Mouse (Mus musculus) forebrain, postnatal 0 days (tissue): ENCODE data around the gene Nuak1. TPM values are rescaled to one million over a fixed set of nuclear protein-coding genes. Genes with fewer than 3 reads are reported as not detected.

ENCODE experiments used
- ATAC-seq: fragments of 200-750 bp; cut with Nextera tagmentation; 2 replicates; pipeline ENCODE4 v1.8.0; 2017; ENCODE audit warnings: mild to moderate bottlenecking, moderate library complexity
- DNase-seq: peaks from one replicate; pipeline ENCODE4 v3.0.0-alpha.2; 2015
- H3K27ac ChIP-seq: fragments of 300-500 bp; sonication (generic); 2 replicates; pipeline ENCODE4 v1.5.1; 2014; ENCODE audit warnings: low read depth, mild to moderate bottlenecking, antibody characterized with exemption, low read length, moderate library complexity, mixed read lengths
- H3K27me3 ChIP-seq: fragments of 300-500 bp; sonication (generic); 2 replicates; pipeline ENCODE4 v1.6.1; 2014; ENCODE audit warnings: mild to moderate bottlenecking, low read length, mixed read lengths; ENCODE audit not compliant: insufficient read depth
- H3K36me3 ChIP-seq: fragments of 300-500 bp; sonication (generic); 2 replicates; pipeline ENCODE4 v1.6.1; 2014; ENCODE audit warnings: mild to moderate bottlenecking, moderate library complexity; ENCODE audit not compliant: insufficient read depth
- H3K4me1 ChIP-seq: fragments of 300-500 bp; sonication (generic); 2 replicates; pipeline ENCODE4 v1.6.1; 2014; ENCODE audit warnings: antibody characterized with exemption; ENCODE audit not compliant: insufficient read depth
- H3K4me2 ChIP-seq: fragments of 300-500 bp; sonication (generic); 2 replicates; pipeline ENCODE4 v1.6.1; 2014; ENCODE audit warnings: low read depth, mild to moderate bottlenecking, moderate library complexity
- H3K4me3 ChIP-seq: fragments of 300-500 bp; sonication (generic); 2 replicates; pipeline ENCODE4 v1.5.1; 2014; ENCODE audit warnings: low read depth, low read length, mixed read lengths
- H3K9ac ChIP-seq: fragments of 300-500 bp; sonication (generic); 2 replicates; pipeline ENCODE4 v1.6.1; 2014; ENCODE audit warnings: mild to moderate bottlenecking
- H3K9me3 ChIP-seq: fragments of 300-500 bp; sonication (generic); 2 replicates; pipeline ENCODE4 v1.6.1; 2016; ENCODE audit warnings: low read length
- CTCF ChIP-seq: sonication (generic); IDR thresholded peaks from 2 replicates; pipeline ENCODE4 v1.5.1; 2016; ENCODE audit warnings: antibody characterized with exemption, control low read depth, low read depth
- WGBS: fragments of 180-500 bp; shearing (Covaris S2); extraction: QIAGEN DNeasy Blood & Tissue Kit; methylation state at CpG from one replicate; pipeline ENCODE4 v1.1.7; 2014; 5-methylcytosine and 5-hydroxymethylcytosine counted together
- polyA plus RNA-seq: library from polyadenylated mRNA; unstranded; fragments of >200 nt; fragmentation: Nextera tagmentation; extraction: Ambion mirVana; gene quantifications from 2 replicates; pipeline ENCODE4 v1.2.1, GENCODE M21; 2015
- total RNA-seq: library from RNA; depleted of rRNA; stranded (reverse); fragments of >200 nt; gene quantifications from 2 replicates; pipeline ENCODE4 v1.2.3, GENCODE M21; 2014

Gene Nuak1
- total and polyA plus RNA-seq, 2 experiments from 2014 or later, result 3.7 to 28.7 TPM

GRCm38 (mm10) chr10:84384761-84385160, 55.6 kb downstream of the Nuak1 start:
- Histone ChIP-seq H3K36me3 (peaks cover 7% of the 10 kb centered on the region; the same call in 1 of the 2 replicates), H3K4me2 (no peak overlapping the region), H3K4me1 (peaks cover 29% of the 10 kb centered on the region), H3K9ac (no peak overlapping the region), H3K9me3 (no peaks in the 10 kb centered on the region), H3K27ac (no peak overlapping the region), H3K4me3 (no peak overlapping the region), H3K27me3 (no peaks in the 10 kb centered on the region)
- ATAC-seq (no peak), DNase-seq (no peak)
- 84% methylated on average over 9 of the region's 9 CpGs for WGBS
- TF ChIP-seq CTCF, result no peak

DNA sequence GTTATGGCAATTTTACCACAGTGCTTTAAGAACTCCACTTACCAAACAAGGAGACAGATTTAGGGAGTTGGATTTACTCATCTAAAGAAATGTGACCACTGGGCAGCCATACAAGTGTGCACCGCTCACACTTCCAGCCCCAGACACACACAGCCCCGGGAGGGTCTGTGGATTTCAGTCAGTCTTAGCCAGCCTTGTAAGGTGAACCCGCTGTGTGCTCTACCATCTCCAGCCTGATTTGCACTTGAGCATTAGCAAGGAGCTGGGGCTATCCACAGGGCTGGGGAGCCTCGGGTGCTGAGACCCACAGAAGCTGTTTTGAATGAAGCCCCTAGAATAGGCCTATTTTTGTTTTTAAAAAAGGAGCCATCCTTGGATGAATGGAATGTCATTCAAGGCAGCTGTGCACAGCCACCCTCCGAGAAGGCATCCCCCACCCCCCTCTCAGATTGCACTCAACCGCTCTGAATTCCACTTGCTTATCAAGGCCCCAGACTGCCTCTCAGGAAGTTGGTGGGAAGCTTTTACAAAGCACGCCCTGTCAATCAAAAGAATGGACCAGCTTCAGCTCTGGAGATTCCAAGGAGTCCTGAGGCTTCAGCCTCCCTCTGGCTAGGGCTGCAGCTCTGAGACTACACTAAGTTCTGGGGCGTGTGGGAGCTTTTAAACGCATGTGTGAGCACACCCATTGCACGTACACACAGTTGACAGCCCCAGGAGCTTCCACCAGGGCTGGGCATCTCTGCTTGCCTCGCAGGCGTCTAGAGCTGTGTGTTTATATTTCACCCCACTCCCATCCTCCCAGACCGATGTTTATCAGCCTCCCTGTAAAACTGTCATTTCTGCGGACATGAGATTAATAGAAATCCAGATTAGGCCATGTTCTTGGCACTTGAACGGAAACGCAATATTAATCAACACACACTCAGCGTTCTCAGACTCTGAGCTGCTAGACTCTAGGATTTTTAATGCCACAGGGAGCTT, 57.2 kb downstream of the Nuak1 start:
- H3K9ac ChIP-seq, result no peak overlapping the region
- TF ChIP-seq CTCF, result no peak
- peaks cover 15% of the 10 kb centered on the region; the same call in 1 of the 2 replicates for H3K36me3 ChIP-seq
- H3K9me3 ChIP-seq, result no peaks in the 10 kb centered on the region
- no peak overlapping the region for H3K4me2 ChIP-seq
- H3K27me3 ChIP-seq, result no peaks in the 10 kb centered on the region
- ATAC-seq (peak; percentile 54), DNase-seq (no peak)
- peak overlapping the region; percentile 62; the same call in 1 of the 2 replicates for H3K27ac ChIP-seq
- H3K4me1 ChIP-seq, result peaks cover 20% of the 10 kb centered on the region
- 15% methylated on average over 17 of the region's 17 CpGs for WGBS
- no peak overlapping the region for H3K4me3 ChIP-seq

- DNase-seq (no peak), ATAC-seq (no peak; the same call in 1 of the 2 replicates)
- Histone ChIP-seq H3K27me3 (no peaks in the 10 kb centered on the region), H3K9ac (no peak overlapping the region), H3K27ac (no peak overlapping the region), H3K4me2 (no peak overlapping the region), H3K4me3 (no peak overlapping the region), H3K9me3 (no peaks in the 10 kb centered on the region), H3K4me1 (peaks cover 8% of the 10 kb centered on the region; the same call in 1 of the 2 replicates), H3K36me3 (peaks cover 23% of the 10 kb centered on the region)
- WGBS, result 65% methylated on average over 2 of the region's 2 CpGs
- no peak for TF ChIP-seq CTCF
Observed at GRCm38 (mm10) chr10:84381276-84381798, 59.1 kb downstream of the Nuak1 start.

GRCm38 (mm10) chr10:84379366-84379765, 61.0 kb downstream of the Nuak1 start:
- ATAC-seq, result no peak
- TF ChIP-seq CTCF, result no peak

DNA sequence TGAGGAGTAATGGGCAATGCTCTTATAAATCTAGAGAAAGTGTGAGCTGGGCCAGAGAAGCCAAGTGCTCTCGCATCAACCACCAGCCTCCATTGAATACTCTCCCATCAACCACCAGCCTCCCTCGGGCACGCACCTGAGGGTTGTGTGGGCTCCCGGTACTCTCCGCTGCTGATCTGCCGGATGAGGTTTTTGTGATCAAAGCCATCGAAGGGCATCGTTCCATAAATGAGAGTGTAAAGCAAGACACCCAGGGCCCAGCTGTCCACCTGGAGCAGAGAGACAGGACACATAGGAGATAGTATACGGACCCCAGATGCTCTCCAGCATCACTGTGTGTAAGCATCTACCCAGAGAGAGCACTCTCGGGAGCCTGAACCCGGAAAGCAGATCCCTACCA, 62.4 kb downstream of the Nuak1 start:
- Histone ChIP-seq H3K9me3 (no peaks in the 10 kb centered on the region), H3K4me1 (peaks cover 2% of the 10 kb centered on the region; the same call in 1 of the 2 replicates), H3K27me3 (no peaks in the 10 kb centered on the region), H3K4me2 (no peak overlapping the region), H3K4me3 (no peak overlapping the region), H3K36me3 (peaks cover 32% of the 10 kb centered on the region), H3K9ac (no peak overlapping the region), H3K27ac (no peak overlapping the region)
- 94% methylated on average over 11 of the region's 11 CpGs for WGBS
- no peak for TF ChIP-seq CTCF
- DNase-seq, result no peak
- no peak for ATAC-seq

More at GRCm38 (mm10) chr10:84379366-84379765, 61.0 kb downstream of the Nuak1 start:
- Histone ChIP-seq H3K4me3 (no peak overlapping the region), H3K4me2 (no peak overlapping the region), H3K9ac (no peak overlapping the region), H3K36me3 (peaks cover 24% of the 10 kb centered on the region), H3K27ac (no peak overlapping the region), H3K4me1 (peaks cover 8% of the 10 kb centered on the region; the same call in 1 of the 2 replicates), H3K9me3 (no peaks in the 10 kb centered on the region), H3K27me3 (no peaks in the 10 kb centered on the region)
- 100% methylated on average over 1 of the region's 1 CpGs for WGBS
- no peak for DNase-seq

- H3K36me3 ChIP-seq, result peaks cover 32% of the 10 kb centered on the region
- TF ChIP-seq CTCF, result no peak
- H3K4me2 ChIP-seq, result no peak overlapping the region
- H3K27ac ChIP-seq, result no peak overlapping the region
- no peak overlapping the region for H3K4me3 ChIP-seq
- 92% methylated on average over 5 of the region's 5 CpGs for WGBS
- DNase-seq, result no peak
- peaks cover 10% of the 10 kb centered on the region for H3K4me1 ChIP-seq
- no peaks in the 10 kb centered on the region for H3K9me3 ChIP-seq
- no peak for ATAC-seq
- H3K9ac ChIP-seq, result no peak overlapping the region
- no peaks in the 10 kb centered on the region for H3K27me3 ChIP-seq
Observed at GRCm38 (mm10) chr10:84376346-84376745, 64.1 kb downstream of the Nuak1 start.

DNA sequence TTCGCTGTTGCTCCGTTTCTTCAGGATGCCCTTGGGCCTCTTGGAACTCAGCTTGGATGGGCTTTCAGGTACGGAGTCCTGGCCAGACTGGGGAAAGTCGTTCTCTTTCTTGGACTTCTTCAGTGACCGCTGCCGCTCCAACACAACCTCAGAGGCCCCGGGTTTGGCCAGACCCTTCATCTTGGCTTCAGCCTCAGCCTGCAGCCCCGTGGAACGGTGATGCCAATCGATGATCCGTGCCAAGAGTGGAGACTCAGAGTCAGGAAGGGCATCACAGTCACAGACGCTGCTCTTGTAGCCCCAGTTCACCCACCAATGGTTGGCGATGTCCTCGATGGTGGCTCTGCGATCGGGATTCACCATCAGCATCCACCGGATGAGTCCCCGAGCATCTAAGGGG, 65.4 kb downstream of the Nuak1 start:
- TF ChIP-seq CTCF, result no peak
- WGBS, result 94% methylated on average over 18 of the region's 18 CpGs
- DNase-seq (no peak), ATAC-seq (no peak)
- Histone ChIP-seq H3K9ac (no peak overlapping the region), H3K36me3 (peaks cover 32% of the 10 kb centered on the region), H3K4me2 (no peak overlapping the region), H3K27me3 (no peaks in the 10 kb centered on the region), H3K4me3 (no peak overlapping the region), H3K9me3 (no peaks in the 10 kb centered on the region), H3K27ac (no peak overlapping the region), H3K4me1 (peaks cover 10% of the 10 kb centered on the region)
